Mouse (Mus musculus) embryonic facial prominence, embryonic 14.5 days (tissue): ENCODE measurements around the gene Fras1. TPM values are rescaled to one million over a fixed set of nuclear protein-coding genes. Genes with fewer than 3 reads are reported as not detected.

Experiments used
- ATAC-seq: fragments of 200-750 bp; cut with Nextera tagmentation; 2 replicates; pipeline ENCODE4 v1.8.0; 2017; ENCODE audit warnings: low read depth, moderate number of reproducible peaks, moderate TSS enrichment
- DNase-seq: peaks from one replicate; pipeline ENCODE4 v3.0.0-alpha.2; 2015; ENCODE audit warnings: low spot score
- H3K27ac ChIP-seq: fragments of 300-500 bp; sonication (generic); replicated peaks from 2 replicates; pipeline ENCODE4 v1.5.1; 2014; ENCODE audit warnings: low read depth, mild to moderate bottlenecking, low read length, moderate library complexity
- H3K27me3 ChIP-seq: fragments of 300-500 bp; sonication (generic); replicated peaks from 2 replicates; pipeline ENCODE4 v1.6.1; 2014; ENCODE audit warnings: low read length; ENCODE audit not compliant: control insufficient read depth, insufficient read depth
- H3K36me3 ChIP-seq: fragments of 300-500 bp; sonication (generic); 2 replicates; pipeline ENCODE4 v1.6.1; 2014; ENCODE audit warnings: low read length, mixed read lengths; ENCODE audit not compliant: control insufficient read depth, insufficient read depth
- H3K4me1 ChIP-seq: fragments of 300-500 bp; sonication (generic); 2 replicates; pipeline ENCODE4 v1.6.1; 2014; ENCODE audit warnings: antibody characterized with exemption, low read length; ENCODE audit not compliant: control insufficient read depth, insufficient read depth
- H3K4me2 ChIP-seq: fragments of 300-500 bp; sonication (generic); 2 replicates; pipeline ENCODE4 v1.6.1; 2014; ENCODE audit warnings: low read depth, mild to moderate bottlenecking, low read length, moderate library complexity, mixed read lengths
- H3K4me3 ChIP-seq: fragments of 300-500 bp; sonication (generic); 2 replicates; pipeline ENCODE4 v1.5.1; 2014; ENCODE audit warnings: low read depth, mild to moderate bottlenecking, low read length
- H3K9ac ChIP-seq: fragments of 300-500 bp; sonication (generic); 2 replicates; pipeline ENCODE4 v1.6.1; 2014; ENCODE audit warnings: low read depth, mild to moderate bottlenecking, low read length, moderate library complexity, mixed read lengths
- H3K9me3 ChIP-seq: fragments of 300-500 bp; sonication (generic); 2 replicates; pipeline ENCODE4 v1.6.1; 2016; ENCODE audit warnings: low read length; ENCODE audit not compliant: control insufficient read depth
- WGBS: fragments of 180-500 bp; shearing (Covaris S2); extraction: QIAGEN DNeasy Blood & Tissue Kit; methylation state at CpG from one replicate; pipeline ENCODE4 v1.1.7; 2014; 5-methylcytosine and 5-hydroxymethylcytosine counted together
- polyA plus RNA-seq: library from polyadenylated mRNA; unstranded; fragments of >200 nt; fragmentation: Nextera tagmentation; extraction: Ambion mirVana; gene quantifications from 2 replicates; pipeline ENCODE4 v1.2.1, GENCODE M21; 2014

Gene Fras1
- polyA plus RNA-seq, 1 experiment from 2014 or later = 19.2 TPM

DNA sequence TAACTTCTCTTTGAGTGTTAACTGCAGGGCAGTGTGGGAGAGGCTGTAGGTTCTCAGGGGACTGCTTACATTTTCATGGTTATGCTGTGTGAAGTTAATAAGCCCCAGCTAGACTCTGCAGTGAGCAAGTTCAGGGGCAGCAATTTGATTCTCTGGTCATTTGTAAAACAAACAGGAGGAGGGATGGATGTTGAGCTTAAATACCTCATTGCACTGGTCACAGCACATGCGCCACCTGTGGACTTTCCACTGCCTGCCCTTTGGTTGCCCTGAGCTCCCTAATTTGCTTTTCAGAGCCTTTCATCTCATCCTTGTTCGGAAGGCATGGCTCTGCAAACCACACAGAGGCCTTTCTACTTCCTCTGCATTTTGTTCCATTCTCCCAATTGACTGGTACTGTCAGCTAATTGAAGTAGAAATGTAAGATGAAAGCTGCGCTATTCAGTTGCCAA lies 142.1 kb downstream of the Fras1 start:
- ATAC-seq (no peak), DNase-seq (no peak)
- no peak overlapping the region for H3K4me3 ChIP-seq
- 44% methylated on average over 3 of the region's 3 CpGs for WGBS
- no peaks in the 10 kb centered on the region; the same call in 1 of the 2 replicates for H3K4me1 ChIP-seq
- no peak overlapping the region for H3K9ac ChIP-seq
- H3K4me2 ChIP-seq = no peak overlapping the region
- peaks cover 7% of the 10 kb centered on the region for H3K9me3 ChIP-seq
- H3K36me3 ChIP-seq = no peaks in the 10 kb centered on the region
- H3K27me3 ChIP-seq = no peaks in the 10 kb centered on the region
- H3K27ac ChIP-seq = no peak overlapping the region

DNA sequence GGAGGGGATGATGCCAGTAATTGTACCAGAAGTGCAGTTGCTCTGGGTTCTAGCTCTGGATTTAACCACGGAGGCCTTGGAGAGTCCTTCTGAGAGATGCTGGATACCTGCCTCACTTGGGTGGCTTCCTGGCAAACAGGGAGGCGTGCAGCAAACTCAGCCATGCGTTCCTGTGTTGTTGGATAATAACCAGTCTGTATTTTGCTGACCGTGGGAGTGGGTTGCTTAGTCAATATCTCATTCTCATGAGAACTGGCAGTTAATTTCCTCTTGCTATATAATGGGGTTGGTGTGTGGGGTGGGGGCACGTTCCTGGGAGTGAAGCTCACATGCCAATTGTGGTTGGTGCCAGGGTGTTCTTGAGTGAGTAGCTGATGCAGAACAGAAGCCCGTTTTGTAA lies 142.6 kb downstream of the Fras1 start:
- H3K27ac ChIP-seq = no peak overlapping the region
- ATAC-seq = no peak
- no peaks in the 10 kb centered on the region; the same call in 1 of the 2 replicates for H3K4me1 ChIP-seq
- H3K9me3 ChIP-seq = peaks cover 7% of the 10 kb centered on the region
- H3K9ac ChIP-seq = no peak overlapping the region
- H3K4me2 ChIP-seq = no peak overlapping the region
- H3K27me3 ChIP-seq = no peaks in the 10 kb centered on the region
- DNase-seq = no peak
- no peaks in the 10 kb centered on the region for H3K36me3 ChIP-seq
- WGBS = 68% methylated on average over 6 of the region's 6 CpGs
- H3K4me3 ChIP-seq = no peak overlapping the region

- 87% methylated on average over 9 of the region's 9 CpGs for WGBS
Measured at GRCm38 (mm10) chr5:96521541-96521940, 147.8 kb downstream of the Fras1 start.

DNA sequence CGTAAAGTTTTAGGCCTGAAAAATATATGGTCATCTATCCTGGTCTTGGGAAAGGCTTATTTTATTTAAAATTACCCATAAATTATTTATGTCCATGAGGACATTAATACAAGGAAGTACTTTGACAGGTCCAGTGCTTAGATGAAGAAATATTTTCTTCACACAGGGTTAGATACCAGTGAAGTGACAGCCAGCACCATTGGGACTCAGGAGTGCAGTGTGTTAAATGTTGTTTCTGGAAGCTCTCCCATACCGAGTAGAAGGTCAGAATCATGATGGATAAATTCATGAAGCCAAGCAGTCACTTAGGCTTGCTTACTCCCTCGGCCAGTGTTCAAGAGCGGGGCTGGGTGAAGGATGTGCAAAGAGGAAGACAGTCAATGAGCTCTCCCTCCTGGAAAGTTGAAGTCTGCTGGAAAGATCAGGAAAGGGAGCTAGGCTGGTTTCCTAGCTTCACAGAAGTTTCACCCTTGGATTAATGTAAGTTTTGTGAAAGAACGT lies 149.2 kb downstream of the Fras1 start:
- Histone ChIP-seq H3K9me3 (no peaks in the 10 kb centered on the region), H3K27ac (no peak overlapping the region), H3K4me2 (no peak overlapping the region), H3K27me3 (no peaks in the 10 kb centered on the region), H3K4me1 (no peaks in the 10 kb centered on the region; the same call in 1 of the 2 replicates), H3K4me3 (no peak overlapping the region), H3K9ac (no peak overlapping the region), H3K36me3 (no peaks in the 10 kb centered on the region)
- ATAC-seq (no peak), DNase-seq (no peak)
- WGBS = 79% methylated on average over 5 of the region's 5 CpGs

More at GRCm38 (mm10) chr5:96521541-96521940, 147.8 kb downstream of the Fras1 start:
- Histone ChIP-seq H3K4me1 (no peaks in the 10 kb centered on the region; the same call in 1 of the 2 replicates), H3K9me3 (peaks cover 7% of the 10 kb centered on the region), H3K27ac (no peak overlapping the region), H3K36me3 (no peaks in the 10 kb centered on the region), H3K27me3 (no peaks in the 10 kb centered on the region), H3K9ac (no peak overlapping the region), H3K4me2 (no peak overlapping the region), H3K4me3 (no peak overlapping the region)
- ATAC-seq (no peak), DNase-seq (no peak)

GRCm38 (mm10) chr5:96528296-96528695 lies 154.5 kb downstream of the Fras1 start:
- Histone ChIP-seq H3K4me1 (no peaks in the 10 kb centered on the region), H3K4me2 (no peak overlapping the region), H3K27me3 (no peaks in the 10 kb centered on the region), H3K36me3 (no peaks in the 10 kb centered on the region), H3K4me3 (no peak overlapping the region), H3K9ac (no peak overlapping the region), H3K27ac (no peak overlapping the region), H3K9me3 (no peaks in the 10 kb centered on the region)
- WGBS = 78% methylated on average over 7 of the region's 7 CpGs
- ATAC-seq (no peak), DNase-seq (no peak)

- no peak overlapping the region for H3K9ac ChIP-seq
- no peak for DNase-seq
- no peak overlapping the region for H3K27ac ChIP-seq
- no peak overlapping the region for H3K4me2 ChIP-seq
- no peak for ATAC-seq
- WGBS = 86% methylated on average over 3 of the region's 3 CpGs
- no peaks in the 10 kb centered on the region for H3K36me3 ChIP-seq
- no peaks in the 10 kb centered on the region for H3K4me1 ChIP-seq
- no peak overlapping the region for H3K4me3 ChIP-seq
- no peaks in the 10 kb centered on the region for H3K9me3 ChIP-seq
- H3K27me3 ChIP-seq = no peaks in the 10 kb centered on the region
Measured at GRCm38 (mm10) chr5:96530516-96530915, 156.8 kb downstream of the Fras1 start.

GRCm38 (mm10) chr5:96531962-96532361 lies 158.2 kb downstream of the Fras1 start:
- DNase-seq (no peak), ATAC-seq (no peak)
- no peak overlapping the region for H3K4me2 ChIP-seq

DNA sequence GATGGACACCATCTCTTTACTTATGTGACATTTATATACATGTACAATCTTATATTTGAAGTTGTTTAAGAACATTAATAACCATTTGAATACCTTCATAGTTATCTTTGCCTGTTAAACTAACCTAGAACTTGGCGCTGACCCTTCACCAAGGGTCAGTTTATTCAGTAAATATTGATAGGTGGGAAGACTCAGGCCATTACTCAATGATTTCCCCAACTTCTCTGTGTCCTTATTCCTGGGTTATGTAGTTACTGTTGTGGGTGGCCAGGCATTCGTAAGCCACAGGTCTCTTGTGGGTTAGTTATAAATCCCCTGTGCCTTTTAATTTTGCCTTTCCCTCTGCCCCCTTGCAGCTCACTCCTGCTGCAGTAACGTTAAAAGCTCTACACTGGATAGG lies 162.8 kb downstream of the Fras1 start:
- H3K27ac ChIP-seq = no peak overlapping the region
- DNase-seq = no peak
- no peak overlapping the region for H3K4me3 ChIP-seq
- WGBS = 76% methylated on average over 3 of the region's 3 CpGs
- no peaks in the 10 kb centered on the region for H3K27me3 ChIP-seq
- H3K4me2 ChIP-seq = no peak overlapping the region
- H3K36me3 ChIP-seq = no peaks in the 10 kb centered on the region
- no peak overlapping the region for H3K9ac ChIP-seq
- H3K9me3 ChIP-seq = no peaks in the 10 kb centered on the region
- no peak for ATAC-seq
- H3K4me1 ChIP-seq = no peaks in the 10 kb centered on the region

More at GRCm38 (mm10) chr5:96531962-96532361, 158.2 kb downstream of the Fras1 start:
- no peak overlapping the region for H3K4me3 ChIP-seq
- H3K36me3 ChIP-seq = no peaks in the 10 kb centered on the region
- H3K4me1 ChIP-seq = no peaks in the 10 kb centered on the region
- no peak overlapping the region for H3K9ac ChIP-seq
- H3K27ac ChIP-seq = no peak overlapping the region
- no peaks in the 10 kb centered on the region for H3K27me3 ChIP-seq
- no peaks in the 10 kb centered on the region for H3K9me3 ChIP-seq

DNA sequence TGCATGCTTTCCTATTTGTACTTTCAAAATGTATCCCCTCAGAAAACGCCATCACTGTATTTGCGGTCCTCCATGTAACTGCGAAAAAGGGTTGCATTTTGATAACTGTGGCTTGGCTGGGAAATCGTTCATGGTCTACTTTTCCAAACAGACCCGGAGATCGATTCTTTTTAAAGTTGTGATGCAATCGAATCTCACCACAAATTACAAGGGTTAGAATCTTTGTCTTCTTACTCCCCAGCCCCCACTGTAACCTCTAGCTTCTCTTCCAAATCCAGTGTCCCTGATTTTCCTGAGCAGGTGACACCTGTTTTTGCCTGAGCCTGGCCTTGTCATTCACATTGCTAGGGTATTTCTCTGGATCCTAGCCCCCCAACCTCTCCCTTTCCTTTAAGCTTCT lies 163.2 kb downstream of the Fras1 start:
- H3K27me3 ChIP-seq = no peaks in the 10 kb centered on the region
- H3K36me3 ChIP-seq = no peaks in the 10 kb centered on the region
- 80% methylated on average over 7 of the region's 7 CpGs for WGBS
- no peak overlapping the region for H3K4me3 ChIP-seq
- H3K4me1 ChIP-seq = no peaks in the 10 kb centered on the region
- H3K4me2 ChIP-seq = no peak overlapping the region
- H3K27ac ChIP-seq = no peak overlapping the region
- H3K9ac ChIP-seq = no peak overlapping the region
- ATAC-seq (no peak), DNase-seq (no peak)
- H3K9me3 ChIP-seq = no peaks in the 10 kb centered on the region
